16 mouse cellular contexts compared by ENCODE assay signal in the genomic region with DNA sequence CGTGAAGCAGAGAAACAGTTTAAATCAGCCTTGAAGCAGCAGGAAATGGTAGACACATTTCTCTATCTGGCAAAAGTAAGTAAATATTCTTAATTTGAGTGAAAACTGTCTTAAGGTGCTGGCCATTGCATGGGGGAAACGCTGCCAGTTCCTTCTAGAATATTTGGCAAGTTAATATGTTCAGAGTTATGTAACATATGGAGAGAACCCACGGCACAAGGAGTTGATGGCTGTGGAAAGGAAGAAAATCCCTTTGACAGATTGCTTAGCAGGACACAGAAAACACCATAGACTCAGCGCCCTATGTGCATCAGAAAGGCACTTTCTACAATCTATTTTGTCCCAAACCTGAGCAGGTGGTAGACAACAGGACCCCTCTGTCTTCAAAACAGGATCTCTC. TPM values are rescaled to one million over a fixed set of nuclear protein-coding genes. Genes with fewer than 3 reads are reported as not detected.
A peak's percentile ranks its signal among the peaks of the same experiment; 100 is the strongest.
DNase-seq lines count a peak whose midpoint lies in the region; TF ChIP-seq lines count a peak whose summit lies in the region.
"Had no signal": no experiment of that assay in that cellular context is flagged by ENCODE, and none has a peak within 500 bp of the region (broad histone marks: within the 10 kb centered on the region; RNA-seq: fewer than 3 reads in every experiment).

No protein-coding gene starts in this region.

- H3K27me3 ChIP-seq in cerebellum, adult 2 months (ENCODE audit: control insufficient read depth, insufficient read depth, low read length): no peaks in the 10 kb centered on the region
- no peaks in the 10 kb centered on the region for H3K27me3 ChIP-seq in midbrain, embryonic 10.5 days (ENCODE audit: low read depth, poor library complexity, severe bottlenecking)
- H3K27me3 ChIP-seq: kidney, embryonic 15.5 days; liver, embryonic 13.5 days had no signal

- H3K4me1 ChIP-seq in cerebellum, adult 2 months (ENCODE audit: control insufficient read depth, insufficient read depth, low read length): peaks cover 11% of the 10 kb centered on the region
- H3K4me1 ChIP-seq in midbrain, embryonic 10.5 days: peaks cover 12% of the 10 kb centered on the region
- H3K4me1 ChIP-seq: kidney, embryonic 15.5 days; liver, embryonic 13.5 days had no signal

- H3K36me3 ChIP-seq in midbrain, embryonic 10.5 days: peaks cover 21% of the 10 kb centered on the region
- H3K36me3 ChIP-seq: liver, embryonic 13.5 days had no signal

- TF ChIP-seq CTCF in layer of hippocampus, adult 2 months (conservative IDR thresholded peaks at IDR 0.05): no peak
- no peak for TF ChIP-seq CTCF in cerebellum, adult 2 months (IDR thresholded peaks at IDR 0.05; ENCODE audit: borderline replicate concordance, insufficient read depth, low read depth, low read length)

- no peak overlapping the region for H3K4me3 ChIP-seq in layer of hippocampus, adult 2 months
- H3K4me3 ChIP-seq in cerebellum, adult 2 months (replicated peaks; ENCODE audit: insufficient read depth, low read depth, low read length): no peak overlapping the region
- no peak overlapping the region for H3K4me3 ChIP-seq in midbrain, embryonic 10.5 days
- H3K4me3 ChIP-seq: gastrocnemius, adult 2 months; kidney, embryonic 15.5 days; limb, embryonic 10.5 days; liver, embryonic 13.5 days had no signal

- DNase-seq in cerebellum, adult 11-12 months: peak; percentile 33
- DNase-seq in cerebellum, postnatal 4 days (ENCODE audit: low spot score in 2 of 2): no peak
- DNase-seq in layer of hippocampus, adult 2 months (ENCODE audit: low spot score in 2 of 2): peak; percentile 30 to 49
- no peak for DNase-seq in layer of hippocampus, postnatal 36 days
- DNase-seq in cerebellum, adult 2 months: peak; percentile 32 to 60
- peak; percentile 35 for DNase-seq in layer of hippocampus, adult 9-10 months (ENCODE audit: low spot score)
- no peak for DNase-seq in midbrain, embryonic 10.5 days (ENCODE audit: low spot score)
- DNase-seq in yolk sac, embryonic 10.5 days (ENCODE audit: low spot score): no peak
- DNase-seq: gastrocnemius, adult 2 months; heart, postnatal 10 days; liver, embryonic 13.5 days; lung, postnatal 10 days; right cerebral cortex, postnatal 4 days had no signal

- H3K9me3 ChIP-seq in midbrain, embryonic 10.5 days (replicated peaks): no peaks in the 10 kb centered on the region
- H3K9me3 ChIP-seq: kidney, embryonic 15.5 days; limb, embryonic 10.5 days; liver, embryonic 13.5 days had no signal

- H3K27ac ChIP-seq in layer of hippocampus, adult 2 months: peak overlapping the region; percentile 56
- H3K27ac ChIP-seq in cerebellum, adult 2 months (ENCODE audit: insufficient read depth, low read length): peak overlapping the region; percentile 43; the same call in 1 of the 2 replicates
- no peak overlapping the region for H3K27ac ChIP-seq in midbrain, embryonic 10.5 days (replicated peaks)
- H3K27ac ChIP-seq: gastrocnemius, adult 2 months; hindbrain, postnatal 0 days; kidney, embryonic 15.5 days; limb, embryonic 10.5 days; liver, embryonic 13.5 days had no signal

- no peak for TF ChIP-seq POLR2A in cerebellum, adult 2 months (IDR thresholded peaks at IDR 0.05; ENCODE audit: borderline replicate concordance, insufficient read depth, low read length)

- 22% methylated on average over 4 of the region's 4 CpGs for WGBS in cerebellum, adult 2 months
- WGBS in midbrain, embryonic 10.5 days: 91% methylated on average over 4 of the region's 4 CpGs

RNA-seq across cellular contexts. Expression of a gene that starts 41.0 kb away (rescaled TPM):
- total RNA-seq in layer of hippocampus, adult 2 months (2021): 10 to 100 TPM; 43.7 to 59.0 TPM
- total RNA-seq in layer of hippocampus, postnatal 36 days (2021): 10 to 100 TPM; 46.6 to 49.5 TPM
- 52.2 and 55.9 TPM in 2 replicates for polyA plus RNA-seq in cerebellum, adult 2 months (2012; rRNA removed)
- polyA plus RNA-seq in midbrain, embryonic 10.5 days (2016; fragmentation: Nextera tagmentation; extraction: Ambion mirVana): 44.3 and 47.4 TPM in 2 replicates

Comparison
In these comparisons a context has a peak if more than half of its experiments do, and no peak if none do; other contexts are left out.
1. DNase-seq: peak in cerebellum, adult 11-12 months (single experiment), layer of hippocampus, adult 2 months (2 of 2), cerebellum, adult 2 months (2 of 2) and layer of hippocampus, adult 9-10 months (single experiment); none in cerebellum, postnatal 4 days (0 of 2), layer of hippocampus, postnatal 36 days (0 of 2), midbrain, embryonic 10.5 days (single experiment) and yolk sac, embryonic 10.5 days (single experiment).